Mouse (Mus musculus): ENCODE measurements around the gene Usp42.

DNA sequence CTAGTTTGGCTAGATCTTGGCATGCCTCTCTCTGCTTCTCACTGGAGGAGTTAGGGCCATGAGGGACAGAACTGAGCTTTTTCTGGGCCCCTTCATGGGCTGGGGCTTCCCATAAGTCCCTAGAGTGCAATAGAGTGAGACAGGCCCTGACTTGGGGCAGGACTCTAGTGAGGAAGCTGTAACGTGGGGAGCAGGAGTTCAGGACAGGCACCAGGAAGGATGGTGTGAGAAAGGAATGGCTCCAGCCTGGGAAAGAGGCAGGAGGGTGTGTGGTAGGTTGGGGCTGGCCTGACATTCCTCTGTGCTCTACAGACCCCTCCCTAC lies 26.5 kb downstream of the Usp42 start:
- TF ChIP-seq MAFK (IDR thresholded peaks at IDR 0.05; ENCODE audit: insufficient read depth, low read depth, low read length) = no peak
- TF ChIP-seq ZC3H11A (IDR thresholded peaks at IDR 0.05; ENCODE audit: borderline replicate concordance, low read depth, low read length) = no peak
- TF ChIP-seq ZNF384 (IDR thresholded peaks at IDR 0.05; ENCODE audit: low read depth, low read length) = no peak
- TF ChIP-seq HCFC1 (IDR thresholded peaks at IDR 0.05; ENCODE audit: borderline replicate concordance, insufficient read depth, low read length) = no peak
- TF ChIP-seq CHD2 (IDR thresholded peaks at IDR 0.05; ENCODE audit: low read depth, low read length) = no peak
